Mouse (Mus musculus) ES-E14 (cell line): Measurements from ENCODE around the gene Prmt8. TPM values are rescaled to one million over a fixed set of nuclear protein-coding genes. Genes with fewer than 3 reads are reported as not detected.

Source experiments
- DNase-seq: peaks from one replicate; pipeline ENCODE4 v3.0.0-alpha.2; 2013; ENCODE audit warnings: low read depth, low spot score
- H3K27ac ChIP-seq: 2 replicates; pipeline ENCODE4 v1.5.1; 2012; ENCODE audit warnings: low read depth, mild to moderate bottlenecking, low read length, moderate library complexity, mixed read lengths; ENCODE audit not compliant: poor library complexity, insufficient read depth, severe bottlenecking
- H3K36me3 ChIP-seq: 2 replicates; pipeline ENCODE4 v1.6.1; 2012; ENCODE audit warnings: mild to moderate bottlenecking, low read length, moderate library complexity, mixed read lengths; ENCODE audit not compliant: control insufficient read depth, poor library complexity, insufficient read depth, severe bottlenecking
- H3K4me1 ChIP-seq, 2 experiments: fragments of 150-350 bp in 1 of 2; sonication (generic) in 1 of 2; 2 replicates each; pipeline ENCODE4 v1.6.1; 2012; ENCODE audit warnings: low read length in 2 of 2, mild to moderate bottlenecking in 1 of 2, mixed read lengths in 1 of 2; ENCODE audit not compliant: control insufficient read depth in 2 of 2, insufficient read depth in 2 of 2, poor library complexity in 1 of 2
- H3K4me3 ChIP-seq, 2 experiments: fragments of 150-350 bp in 1 of 2; sonication (generic) in 1 of 2; 2 replicates each; pipeline ENCODE4 v1.5.1; 2012; ENCODE audit warnings: low read length in 2 of 2, low read depth in 1 of 2, mild to moderate bottlenecking in 1 of 2, mixed read lengths in 1 of 2; ENCODE audit not compliant: insufficient read depth in 1 of 2, poor library complexity in 1 of 2, severe bottlenecking in 1 of 2
- H3K9ac ChIP-seq: 2 replicates; pipeline ENCODE4 v1.6.1; 2012; ENCODE audit warnings: low read depth, mild to moderate bottlenecking, low read length, mixed read lengths; ENCODE audit not compliant: poor library complexity, insufficient read depth, severe bottlenecking
- H3K9me3 ChIP-seq: fragments of 150-350 bp; sonication (generic); 2 replicates; pipeline ENCODE4 v1.6.1; 2012; ENCODE audit warnings: low read depth, mild to moderate bottlenecking, low read length; ENCODE audit not compliant: control insufficient read depth, insufficient read depth
- CHD2 ChIP-seq: IDR thresholded peaks from 2 replicates; pipeline ENCODE4 v1.6.1; 2014; ENCODE audit warnings: mild to moderate bottlenecking, low read depth, low read length, inconsistent platforms
- HCFC1 ChIP-seq: IDR thresholded peaks from 2 replicates; pipeline ENCODE4 v1.6.1; 2012; ENCODE audit warnings: low read length, inconsistent platforms, borderline replicate concordance; ENCODE audit not compliant: insufficient read depth
- MAFK ChIP-seq: IDR thresholded peaks from 2 replicates; pipeline ENCODE4 v1.6.1; 2014; ENCODE audit warnings: mild to moderate bottlenecking, low read depth, low read length, inconsistent platforms; ENCODE audit not compliant: insufficient read depth
- ZC3H11A ChIP-seq: IDR thresholded peaks from 2 replicates; pipeline ENCODE4 v1.6.1; 2012; ENCODE audit warnings: low read depth, mild to moderate bottlenecking, inconsistent platforms, low read length, borderline replicate concordance
- ZNF384 ChIP-seq: IDR thresholded peaks from 2 replicates; pipeline ENCODE4 v1.6.1; 2012; ENCODE audit warnings: low read depth, low read length, inconsistent platforms
- in situ Hi-C, 2 experiments: fragments of 600-800 bp; cut with MboI; formaldehyde crosslinking; loops; one replicate each; pipeline ENCODE4 v1.15.1; 2025; ENCODE audit warnings: low sequenced_read_pairs in 2 of 2, inconsistent platforms in 1 of 2; ENCODE audit not compliant: unreplicated experiment in 2 of 2
- total RNA-seq: library from RNA; depleted of rRNA; stranded (reverse); fragments of 300-350 nt; gene quantifications from 2 replicates; pipeline ENCODE4 v1.2.3, GENCODE M21; 2012

Prmt8 gene
- total RNA-seq, 1 experiment = 2.1 TPM

- Histone ChIP-seq H3K4me3 (peak overlapping the region in 1 of 2 experiments; percentile 87; a peak in 2 of 4 replicates), H3K4me1 (peaks cover 12 to 16% of the 10 kb centered on the region in 2 experiments), H3K9me3 (no peaks in the 10 kb centered on the region), H3K36me3 (no peaks in the 10 kb centered on the region), H3K9ac (no peak overlapping the region), H3K27ac (no peak overlapping the region)
- TF ChIP-seq ZC3H11A (no peak), MAFK (no peak), CHD2 (no peak), ZNF384 (no peak), HCFC1 (no peak)
- in situ Hi-C loops = no loop called here
- DNase-seq = no peak
These were observed 1.5 kb upstream of the Prmt8 start for GRCm38 (mm10) chr6:127770806-127771205.

- in situ Hi-C loops = no loop called here
- no peak overlapping the region for H3K27ac ChIP-seq
These were observed 524 bp downstream of the Prmt8 start for GRCm38 (mm10) chr6:127768621-127769274.

GRCm38 (mm10) chr6:127767706-127768493, 1.4 kb downstream of the Prmt8 start:
- H3K9me3 ChIP-seq = no peaks in the 10 kb centered on the region
- DNase-seq = peak; percentile 56
- H3K4me1 ChIP-seq = peaks cover 14 to 16% of the 10 kb centered on the region in 2 experiments
- TF ChIP-seq ZNF384 (no peak), ZC3H11A (no peak), CHD2 (no peak), MAFK (no peak), HCFC1 (peak; percentile 34; the same call in 1 of the 2 replicates)
- in situ Hi-C loops = no loop called here
- no peak overlapping the region for H3K27ac ChIP-seq
- no peak overlapping the region; the same call in 1 of the 2 replicates for H3K9ac ChIP-seq
- no peaks in the 10 kb centered on the region for H3K36me3 ChIP-seq
- peak overlapping the region; percentile 83 to 87 for H3K4me3 ChIP-seq

More at GRCm38 (mm10) chr6:127768621-127769274, 524 bp downstream of the Prmt8 start:
- DNase-seq = no peak
- H3K9me3 ChIP-seq = no peaks in the 10 kb centered on the region
- peak overlapping the region; percentile 60 for H3K9ac ChIP-seq
- no peak for TF ChIP-seq CHD2
- TF ChIP-seq MAFK = no peak
- TF ChIP-seq HCFC1 = no peak
- no peak for TF ChIP-seq ZNF384
- no peak for TF ChIP-seq ZC3H11A
- peaks cover 14 to 16% of the 10 kb centered on the region in 2 experiments for H3K4me1 ChIP-seq
- H3K36me3 ChIP-seq = no peaks in the 10 kb centered on the region
- H3K4me3 ChIP-seq = peak overlapping the region; percentile 83 to 87

- H3K4me3 ChIP-seq = peak overlapping the region; percentile 83 to 87
- H3K27ac ChIP-seq = no peak overlapping the region
- H3K36me3 ChIP-seq = no peaks in the 10 kb centered on the region
- peaks cover 12 to 14% of the 10 kb centered on the region in 2 experiments for H3K4me1 ChIP-seq
- no peak overlapping the region for H3K9ac ChIP-seq
- no peak for DNase-seq
- no peak for TF ChIP-seq CHD2
- no peak for TF ChIP-seq ZC3H11A
- no peak for TF ChIP-seq MAFK
- TF ChIP-seq HCFC1 = no peak
- TF ChIP-seq ZNF384 = no peak
- in situ Hi-C loops = no loop called here
- H3K9me3 ChIP-seq = no peaks in the 10 kb centered on the region
These were observed 2.0 kb downstream of the Prmt8 start for GRCm38 (mm10) chr6:127767201-127767705.
